Mouse (Mus musculus): Measurements from ENCODE around the gene Ltn1. TPM values are rescaled to one million over a fixed set of nuclear protein-coding genes. Genes with fewer than 3 reads are reported as not detected.

Ltn1 gene
- polyA plus RNA-seq (2014; fragmentation: Illumina TruSeq; extraction: RNeasy Lipid Tissue Mini Kit (QIAGEN cat#74804); ENCODE audit: low read depth, low replicate concordance), result 37.1 TPM

DNA sequence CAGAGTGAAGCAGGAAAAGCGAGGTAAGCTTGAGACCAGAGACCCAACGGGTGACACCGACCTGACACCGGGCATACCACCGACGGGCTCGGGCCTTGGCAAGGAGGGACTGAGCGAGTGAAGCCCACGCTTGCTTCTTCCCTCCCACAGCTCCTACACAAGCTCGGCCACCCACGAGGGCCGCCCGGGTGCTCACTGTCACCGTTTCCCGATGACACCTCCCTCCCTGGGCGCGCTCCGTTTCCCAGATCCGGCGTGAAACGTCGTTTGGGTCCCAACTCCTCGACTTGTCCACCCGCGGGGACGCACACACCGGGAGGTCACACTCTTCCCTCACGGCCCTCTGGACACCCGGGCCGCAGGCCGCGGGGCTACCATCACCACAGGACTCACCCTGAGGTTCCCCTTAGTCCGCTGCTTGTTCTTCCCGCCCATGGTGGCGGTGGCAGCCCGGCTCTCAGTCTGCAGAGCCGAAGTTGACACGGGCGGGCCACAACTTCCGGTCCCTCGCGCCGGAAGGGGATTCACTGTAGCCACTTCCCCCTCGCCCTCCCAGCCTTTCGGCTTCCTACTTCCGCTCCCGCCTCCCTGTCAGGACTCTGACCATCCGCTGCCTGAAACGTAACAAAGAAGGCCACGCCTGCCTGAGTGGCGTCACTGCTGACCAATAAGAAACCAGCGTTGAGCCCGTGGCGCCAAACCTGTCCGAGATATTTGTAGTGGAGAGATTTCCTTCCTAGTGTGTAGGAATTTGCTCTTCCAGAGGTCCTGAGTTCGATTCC, at the start of gene Ltn1:
Gene Ltn1, minus strand, starts transcription at position 580 of the 782 bp plus-strand sequence.

DNA sequence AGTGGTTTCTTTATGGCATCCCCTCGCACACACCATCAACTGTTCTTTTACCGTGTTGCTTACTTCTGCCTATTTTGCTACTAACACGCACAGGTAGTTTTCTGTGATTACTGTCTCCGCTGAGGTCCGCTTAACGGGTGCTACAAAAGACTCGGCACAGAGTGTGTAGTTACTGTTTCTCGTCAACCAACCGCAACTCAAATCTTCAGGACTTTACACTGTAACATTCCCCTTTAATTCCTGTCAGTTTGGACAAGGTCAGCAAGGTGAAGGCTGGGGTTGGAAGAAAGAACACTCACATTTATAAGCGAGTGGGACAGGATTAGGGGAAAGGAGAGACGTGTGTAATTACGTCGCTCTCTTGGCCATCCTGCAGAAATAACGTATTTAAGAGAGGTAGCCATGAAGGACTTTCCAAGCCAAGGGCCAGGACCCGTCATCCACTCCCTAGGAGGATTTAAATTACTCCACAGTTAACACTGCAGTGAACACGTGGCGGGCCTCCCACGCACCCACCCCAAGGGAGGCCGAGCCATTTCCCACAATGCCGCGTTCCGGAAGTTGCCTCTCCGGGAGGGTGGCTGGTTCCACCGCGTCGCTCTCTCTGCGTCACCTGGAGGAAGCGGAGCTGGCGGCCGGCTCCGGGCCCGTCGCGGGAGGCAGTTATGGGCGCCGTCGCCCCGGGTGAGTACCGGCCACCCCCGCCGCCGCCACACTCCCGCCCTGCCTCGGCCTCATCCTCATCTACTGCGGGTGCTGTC, 22.2 kb upstream of the Ltn1 start, which contains the start of gene Usp16:
Gene Usp16, plus strand, starts transcription at position 285 of the 761 bp plus-strand sequence.

DNA sequence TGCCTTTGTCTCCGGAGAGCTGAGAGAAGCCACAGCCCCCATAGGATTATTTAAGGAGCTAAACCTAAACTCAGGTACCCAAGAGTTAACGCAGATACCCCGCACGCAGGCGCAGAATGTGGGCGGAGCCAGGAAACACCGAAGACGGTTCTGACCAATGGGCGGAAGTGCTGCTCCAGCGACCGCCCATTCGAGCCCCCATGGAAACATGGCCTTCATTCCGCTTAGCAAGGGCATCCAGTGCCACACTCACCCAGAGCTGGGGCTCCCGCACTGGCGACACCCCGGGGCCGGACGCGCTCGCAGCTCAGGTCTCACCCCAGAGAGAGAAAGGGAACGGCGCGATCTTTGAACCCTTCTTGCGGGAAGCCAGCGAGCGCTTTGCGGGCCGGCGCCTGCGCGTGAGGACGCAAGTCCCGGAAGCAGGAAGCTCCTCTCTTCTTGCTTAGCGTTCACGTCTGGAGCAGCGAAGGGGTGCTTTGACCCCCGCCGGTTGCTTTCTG, 7.8 kb upstream of the Ltn1 start, which contains the start of gene Rwdd2b:
Gene Rwdd2b, minus strand, starts transcription at position 390 of the 503 bp plus-strand sequence.

DNA sequence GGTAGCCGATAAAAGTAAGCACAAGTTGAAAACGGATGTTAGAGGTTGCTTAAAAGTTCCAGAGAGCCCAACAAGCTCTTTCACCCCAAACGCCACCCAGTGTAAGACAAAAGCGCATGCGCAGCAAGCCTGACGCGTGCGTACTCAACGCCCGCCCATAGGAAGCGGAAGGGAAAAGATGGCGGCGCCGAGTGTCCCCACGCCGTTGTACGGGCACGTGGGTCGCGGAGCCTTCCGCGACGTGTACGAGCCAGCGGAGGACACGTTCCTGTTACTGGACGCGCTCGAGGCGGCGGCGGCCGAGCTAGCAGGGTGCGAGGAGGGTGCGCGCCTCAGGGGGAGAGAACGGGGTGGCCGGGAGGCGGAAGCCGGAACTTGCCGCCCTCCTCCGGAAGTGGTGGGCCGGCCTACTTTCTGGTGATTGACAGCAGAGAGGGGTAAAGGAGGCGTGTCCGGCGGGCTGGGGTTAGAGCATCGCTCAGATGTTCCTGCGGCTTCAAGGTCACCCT, 78.3 kb downstream of the Ltn1 start, which contains the start of gene N6amt1:
Gene N6amt1, plus strand, starts transcription at position 111 of the 509 bp plus-strand sequence.

Other genes with a start within 250 kb of the Ltn1 start
- 29.5 TPM for gene N6amt1, start 78.4 kb downstream of the Ltn1 start, polyA plus RNA-seq (2014; fragmentation: Illumina TruSeq; extraction: RNeasy Lipid Tissue Mini Kit (QIAGEN cat#74804); ENCODE audit: low read depth, low replicate concordance)
- 16.3 TPM for gene Rwdd2b, start 8.0 kb upstream of the Ltn1 start, polyA plus RNA-seq (2014; fragmentation: Illumina TruSeq; extraction: RNeasy Lipid Tissue Mini Kit (QIAGEN cat#74804); ENCODE audit: low read depth, low replicate concordance)
- 144 TPM for gene Usp16, start 22.1 kb upstream of the Ltn1 start, polyA plus RNA-seq (2014; fragmentation: Illumina TruSeq; extraction: RNeasy Lipid Tissue Mini Kit (QIAGEN cat#74804); ENCODE audit: low read depth, low replicate concordance)
- 367 TPM for gene Cct8, start 63.3 kb upstream of the Ltn1 start, polyA plus RNA-seq (2014; fragmentation: Illumina TruSeq; extraction: RNeasy Lipid Tissue Mini Kit (QIAGEN cat#74804); ENCODE audit: low read depth, low replicate concordance)
- gene Map3k7cl, start 120.7 kb upstream of the Ltn1 start, polyA plus RNA-seq (2014; fragmentation: Illumina TruSeq; extraction: RNeasy Lipid Tissue Mini Kit (QIAGEN cat#74804); ENCODE audit: low read depth, low replicate concordance), result 99.7 TPM